ENCODE assay signal across 19 mouse cellular contexts in genomic region chr5:143948361-143948760, GRCm38 (mm10). TPM values are rescaled to one million over a fixed set of nuclear protein-coding genes. Genes with fewer than 3 reads are reported as not detected.
"Had no signal": no experiment of that assay in that cellular context is flagged by ENCODE, and none has a peak within 500 bp of the region (broad histone marks: within the 10 kb centered on the region; RNA-seq: fewer than 3 reads in every experiment).

No protein-coding gene starts in this region.

- H3K9ac ChIP-seq: neural tube, embryonic 13.5 days; neural tube, embryonic 15.5 days; stomach, embryonic 15.5 days had no signal

- H3K27ac ChIP-seq: neural tube, embryonic 13.5 days; neural tube, embryonic 15.5 days; stomach, embryonic 15.5 days; stomach, postnatal 0 days had no signal

- H3K4me2 ChIP-seq: neural tube, embryonic 13.5 days; neural tube, embryonic 15.5 days; stomach, embryonic 15.5 days had no signal

- H3K9me3 ChIP-seq: neural tube, embryonic 15.5 days; stomach, embryonic 15.5 days had no signal

- H3K36me3 ChIP-seq: neural tube, embryonic 13.5 days; neural tube, embryonic 15.5 days; stomach, embryonic 15.5 days had no signal

- DNase-seq: retina, postnatal 1 day; right cerebral cortex, adult 18-20 months; right cerebral cortex, postnatal 14 days; right cerebral cortex, postnatal 25 days; right cerebral cortex, postnatal 4 days; spleen, adult 18-20 months; thymus, adult 18-20 months; thymus, adult 2 months; thymus, postnatal 14 days; thymus, postnatal 25 days; thymus, postnatal 36 days; thymus, postnatal 4 days had no signal

- H3K27me3 ChIP-seq: neural tube, embryonic 13.5 days; neural tube, embryonic 15.5 days; stomach, embryonic 15.5 days had no signal

- H3K4me1 ChIP-seq: neural tube, embryonic 13.5 days; neural tube, embryonic 15.5 days; stomach, embryonic 15.5 days had no signal

- H3K4me3 ChIP-seq: neural tube, embryonic 13.5 days; neural tube, embryonic 15.5 days; stomach, embryonic 15.5 days had no signal

RNA-seq across cellular contexts. Expression of gene Gm42421, which starts 20.4 kb away (rescaled TPM):
- total RNA-seq: neutrophil, adult 5-6 weeks had no signal
- polyA plus RNA-seq: small intestine, adult 2 months; spleen, adult 2 months; stomach, postnatal 0 days had no signal

RNA-seq across cellular contexts. Expression of gene Ankrd61, which starts 50.9 kb away (rescaled TPM):
- polyA plus RNA-seq: small intestine, adult 2 months; thymus, adult 2 months had no signal
